Mouse (Mus musculus) adrenal gland, postnatal 25 days (tissue): ENCODE results near the gene Mrps9. TPM values are rescaled to one million over a fixed set of nuclear protein-coding genes. Genes with fewer than 3 reads are reported as not detected.
"Not testable (repeated sequence)": the region's sequence is repeated elsewhere in the genome, so short reads cannot be mapped to it uniquely, and the experiment has no call there.

Experiments used
- DNase-seq: peaks from one replicate; pipeline ENCODE4 v3.0.0; 2021; ENCODE audit warnings: mixed read lengths
- long read RNA-seq: library from polyadenylated mRNA; stranded (forward); transcript quantifications from one replicate; pipeline ENCODE4 v2.0.0, GENCODE M21; 2021
- total RNA-seq: library from RNA; stranded (reverse); gene quantifications from 2 replicates; pipeline ENCODE4 v1.2.3, GENCODE M21; 2021

Mrps9 gene
- 67.6 and 73.1 TPM in 2 replicates for total RNA-seq
- long read RNA-seq, transcript Mrps9-201 (11 exons, 1,418 nt): major isoform, 78 of 82 reads
- long read RNA-seq, partial matches to known transcripts: 1 of 82 reads
- long read RNA-seq, other reads (novel, unspliced or antisense): 2 of 82 reads

- DNase-seq: peak; percentile 97
Observed at GRCm38 (mm10) chr1:42850663-42851397, at the start of gene Mrps9. Mrps9 (plus strand) TSS chr1:42851233.

GRCm38 (mm10) chr1:42813301-42813845 is 37.7 kb upstream of the Mrps9 start:
- no peak for DNase-seq

GRCm38 (mm10) chr1:42814798-42815619 is 36.0 kb upstream of the Mrps9 start:
- DNase-seq: no peak

DNA sequence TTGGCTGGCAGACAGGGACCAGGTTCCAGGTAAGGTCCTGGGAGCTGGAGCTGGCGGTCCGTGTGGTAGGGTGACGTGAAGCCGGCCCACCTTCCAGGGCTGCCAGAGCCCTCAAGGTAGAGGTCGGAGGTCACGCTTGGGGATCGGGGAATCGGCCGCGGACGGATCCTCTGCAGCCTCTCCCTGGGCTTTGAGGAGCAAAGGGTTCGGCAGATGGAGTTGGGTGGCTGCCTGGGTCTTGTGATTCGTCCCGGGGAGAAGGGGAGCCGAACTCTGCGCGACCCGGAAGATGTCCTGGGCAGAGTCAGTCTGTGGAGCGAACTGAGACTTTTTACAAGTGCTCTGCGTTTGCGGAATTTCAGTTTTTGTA is 350 bp downstream of the Mrps9 start:
- peak; percentile 45 for DNase-seq

DNA sequence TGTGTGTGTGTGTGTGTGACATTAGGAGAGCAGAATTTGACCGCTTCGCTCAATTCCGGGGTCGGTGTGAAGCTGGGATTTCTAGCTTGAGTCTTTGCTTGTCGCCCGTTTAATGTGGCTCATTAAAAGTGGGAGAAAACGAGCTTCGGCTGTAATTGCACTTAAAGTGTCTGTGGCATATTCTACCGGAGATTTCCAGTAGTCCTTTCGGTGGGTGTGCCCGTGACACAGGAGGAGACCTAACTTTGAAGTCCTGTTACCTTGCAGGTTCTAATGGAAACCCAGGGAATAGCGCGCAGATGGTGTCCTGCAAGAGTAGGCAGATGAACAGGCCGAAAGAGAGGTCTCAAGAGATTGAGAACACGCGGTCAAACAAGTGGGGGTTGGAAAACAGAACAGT is 777 bp downstream of the Mrps9 start:
- no peak for DNase-seq

GRCm38 (mm10) chr1:42864719-42865250 is 13.8 kb downstream of the Mrps9 start:
- DNase-seq: no peak

- DNase-seq: no peak
Observed at GRCm38 (mm10) chr1:42865336-42865939, 14.4 kb downstream of the Mrps9 start.

GRCm38 (mm10) chr1:42865986-42866385 is 15.0 kb downstream of the Mrps9 start:
- no peak for DNase-seq

DNA sequence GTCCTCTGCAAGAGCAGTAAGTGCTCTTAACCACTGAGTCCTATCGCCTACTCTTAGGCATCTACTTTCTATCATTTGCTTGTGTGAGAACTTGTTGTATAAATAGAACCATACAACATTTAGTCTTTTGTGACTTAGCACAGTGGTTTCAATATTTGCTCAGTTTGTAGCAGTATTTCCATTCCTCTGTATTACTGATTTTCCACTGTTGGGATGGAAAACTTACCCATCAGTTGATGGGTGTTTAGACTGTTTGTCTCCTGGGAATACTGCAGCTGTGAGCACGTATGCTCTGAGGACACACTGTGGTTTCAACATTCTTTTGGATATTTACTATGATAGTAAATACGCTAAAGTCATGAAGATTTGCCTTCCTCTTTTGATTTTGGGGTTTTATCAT is 16.2 kb downstream of the Mrps9 start:
- DNase-seq: no peak

- no peak for DNase-seq
Observed at GRCm38 (mm10) chr1:42874174-42874573, 23.1 kb downstream of the Mrps9 start.

DNA sequence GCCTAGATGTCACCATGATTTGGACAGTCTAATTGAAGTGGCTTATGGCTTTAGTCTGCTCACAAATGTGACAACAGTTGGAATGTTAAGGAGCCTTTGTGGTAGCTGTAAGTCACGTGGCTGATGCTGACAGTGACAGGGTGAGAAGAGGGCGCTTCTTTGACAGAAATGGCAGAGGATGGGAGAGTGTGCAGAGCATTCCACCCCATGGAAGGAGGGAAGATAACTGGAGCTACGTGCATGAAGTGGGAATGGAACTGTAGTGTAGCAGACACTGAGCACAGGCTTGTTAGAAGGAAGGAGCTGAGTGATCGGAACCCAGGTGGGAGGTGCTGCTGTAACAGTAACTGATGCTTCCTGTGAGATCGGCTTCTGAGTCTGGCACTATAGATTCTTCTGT is 24.2 kb downstream of the Mrps9 start:
- no peak for DNase-seq

- DNase-seq: no peak
Observed at GRCm38 (mm10) chr1:42876463-42877093, 25.5 kb downstream of the Mrps9 start.

- no peak for DNase-seq
Observed at GRCm38 (mm10) chr1:42877264-42877663, 26.2 kb downstream of the Mrps9 start.

DNA sequence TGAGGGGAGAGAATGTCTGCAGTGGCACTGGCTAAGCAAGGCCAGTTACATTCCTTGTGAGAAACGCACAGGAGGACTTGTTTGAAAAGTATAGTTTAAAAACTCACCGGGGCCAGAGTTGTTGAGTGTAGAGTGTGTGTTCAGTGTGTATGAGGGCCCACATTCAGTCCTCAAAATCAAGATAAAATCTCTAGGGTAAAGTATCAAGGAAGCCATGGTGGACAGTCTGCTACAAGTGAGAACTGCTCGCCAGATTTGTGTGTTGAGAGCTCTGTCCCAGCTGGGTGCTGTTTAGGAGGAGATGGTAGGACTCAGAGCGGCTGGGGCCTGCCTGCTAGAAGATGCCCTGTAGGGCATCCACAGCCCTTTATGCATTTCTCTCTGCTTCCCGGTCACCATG is 27.8 kb downstream of the Mrps9 start:
- DNase-seq: no peak

- no peak for DNase-seq
Observed at GRCm38 (mm10) chr1:42882258-42882657, 31.2 kb downstream of the Mrps9 start.

DNA sequence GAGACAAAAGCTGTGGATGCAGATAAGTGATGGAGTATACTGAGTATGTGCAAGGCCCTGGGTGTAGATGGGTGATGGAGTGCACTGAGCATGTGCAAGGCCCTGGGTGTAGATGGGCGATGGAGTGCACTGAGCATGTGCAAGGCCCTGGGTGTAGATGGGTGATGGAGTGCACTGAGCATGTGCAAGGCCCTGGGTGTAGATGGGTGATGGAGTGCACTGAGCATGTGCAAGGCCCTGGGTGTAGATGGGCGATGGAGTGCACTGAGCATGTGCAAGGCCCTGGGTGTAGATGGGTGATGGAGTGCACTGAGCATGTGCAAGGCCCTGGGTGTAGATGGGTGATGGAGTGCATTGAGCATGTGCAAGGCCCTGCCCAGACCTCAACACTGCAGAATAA is 32.4 kb downstream of the Mrps9 start:
- not testable (repeated sequence) for DNase-seq

DNA sequence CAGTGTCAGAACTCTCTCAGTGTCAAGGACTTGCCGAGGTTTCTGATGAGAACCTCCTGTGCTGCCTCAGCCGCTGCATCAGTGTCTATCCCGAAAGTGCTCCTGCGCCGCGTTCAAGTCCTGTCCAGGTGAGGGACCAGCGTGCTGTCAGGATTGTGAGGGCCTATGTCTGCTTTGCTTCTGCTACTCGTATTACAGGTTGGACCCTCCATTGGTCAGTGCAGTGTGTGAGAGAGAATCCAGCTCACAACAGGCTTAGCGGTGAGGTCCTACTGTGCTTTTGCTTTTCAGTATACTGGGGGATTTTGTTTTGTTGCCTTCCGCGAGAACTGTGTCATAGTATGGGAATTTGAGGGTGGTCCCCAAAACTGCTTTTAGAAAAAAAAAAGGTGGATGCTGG is 36.8 kb downstream of the Mrps9 start:
- DNase-seq: no peak

DNA sequence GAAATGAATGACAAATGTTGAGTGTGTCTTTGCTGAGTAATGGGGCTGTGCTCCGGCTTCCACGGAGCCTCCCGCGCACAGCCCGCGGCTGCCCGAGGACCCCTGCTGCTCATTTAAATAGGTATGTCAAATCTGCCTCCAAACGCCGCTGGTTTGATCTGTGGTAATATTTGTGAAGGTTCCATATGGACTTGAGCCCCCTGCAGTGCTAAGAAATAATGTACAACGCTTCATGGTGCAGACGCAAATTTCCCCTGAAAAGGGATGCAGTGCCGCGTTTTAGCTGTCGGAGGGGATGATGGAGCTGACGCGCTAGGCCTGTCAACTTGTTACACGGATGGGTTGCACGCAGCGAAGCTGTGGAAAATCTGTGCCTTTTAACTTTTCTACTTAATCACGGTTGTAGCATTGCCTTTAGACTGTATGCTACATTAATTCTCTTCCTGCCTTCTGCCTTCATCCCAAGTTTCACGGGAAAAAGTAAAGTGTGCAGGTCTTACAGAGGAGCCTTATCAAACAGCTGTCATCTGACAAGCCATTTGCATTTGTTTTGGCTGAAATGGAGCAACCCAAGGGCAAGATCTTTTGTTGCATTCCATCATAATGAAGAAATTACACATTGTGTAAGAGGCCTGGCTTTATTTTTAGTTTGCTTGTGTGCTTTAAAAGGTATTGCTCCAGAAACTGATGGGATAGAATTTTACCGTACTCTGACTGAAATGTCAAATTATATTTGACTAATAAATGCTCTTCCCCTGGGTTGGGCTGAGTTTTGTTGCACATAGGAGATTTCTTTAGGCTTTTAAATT is 37.7 kb downstream of the Mrps9 start:
- DNase-seq: no peak

GRCm38 (mm10) chr1:42889421-42889887 is 38.4 kb downstream of the Mrps9 start:
- DNase-seq: no peak

DNA sequence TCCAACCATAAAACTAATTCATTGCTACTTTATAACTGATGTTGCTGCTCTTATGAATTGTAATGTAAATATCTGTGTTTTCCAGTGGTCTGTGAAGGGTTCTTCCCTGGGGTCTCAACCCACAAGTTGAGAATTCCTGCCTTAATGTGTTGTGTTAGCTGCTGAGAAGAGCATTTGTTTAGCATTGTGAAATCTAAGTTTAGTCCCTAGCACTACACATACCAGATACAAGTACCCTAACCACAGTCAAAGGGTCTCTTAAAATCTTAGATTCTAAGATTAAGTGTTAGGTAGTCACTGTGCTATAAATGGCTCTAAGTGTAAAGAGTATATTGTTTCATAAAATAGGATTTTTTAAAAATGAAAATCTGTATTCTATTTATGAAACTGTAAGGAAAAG is 43.7 kb downstream of the Mrps9 start:
- DNase-seq: no peak

- DNase-seq: no peak
Observed at GRCm38 (mm10) chr1:42905148-42905547, 54.1 kb downstream of the Mrps9 start.
